Mouse (Mus musculus): Measurements from ENCODE around the gene Gtf2a1l.
A peak's percentile ranks its signal among the peaks of the same experiment; 100 is the strongest.

Gtf2a1l gene

DNA sequence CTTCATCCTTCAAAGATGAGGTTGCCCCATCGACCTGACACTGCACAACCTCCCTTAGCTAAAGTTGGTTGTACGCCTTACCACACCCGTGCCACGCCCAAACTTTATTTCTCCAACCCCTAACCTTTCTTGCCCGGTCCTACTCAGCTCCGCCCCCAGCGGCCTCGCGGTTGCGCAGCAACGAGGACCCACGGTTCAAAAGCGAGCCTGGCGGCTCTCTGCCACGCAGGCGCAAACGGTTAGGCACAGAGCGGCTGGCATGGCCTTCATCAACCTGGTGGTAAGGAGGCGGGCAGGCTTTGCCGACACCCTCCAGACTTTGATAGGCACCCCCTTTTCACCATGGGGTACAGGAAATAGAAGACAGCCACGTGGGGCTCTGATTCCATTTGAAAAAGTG lies at the start of gene Gtf2a1l:
TSS of gene Gtf2a1l (plus strand) at position 209 of the 400 bp plus-strand sequence.
- DNase-seq (ENCODE audit: low read depth, low spot score) = peak; percentile 61

DNA sequence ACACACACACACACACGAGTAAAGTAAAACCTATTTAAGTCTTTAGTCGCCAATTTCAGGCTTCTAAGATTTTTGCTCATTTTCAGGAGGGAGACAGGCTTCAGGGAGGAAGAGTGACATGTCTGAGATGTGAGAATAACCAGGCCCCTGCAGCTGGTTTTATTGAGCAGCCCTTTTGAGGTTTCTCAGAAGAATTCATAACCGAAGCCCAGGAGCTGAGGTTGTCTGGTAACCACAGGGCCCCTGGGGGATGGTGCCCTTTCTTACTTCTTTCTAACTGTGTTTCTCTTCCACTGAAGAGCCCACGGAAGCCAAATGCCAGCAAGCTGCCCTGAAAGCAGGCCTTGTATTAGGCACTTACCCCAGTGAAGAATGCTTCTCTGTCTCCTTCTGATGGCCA lies 47.5 kb upstream of the Gtf2a1l start:
- DNase-seq (ENCODE audit: low read depth, low spot score) = no peak

DNA sequence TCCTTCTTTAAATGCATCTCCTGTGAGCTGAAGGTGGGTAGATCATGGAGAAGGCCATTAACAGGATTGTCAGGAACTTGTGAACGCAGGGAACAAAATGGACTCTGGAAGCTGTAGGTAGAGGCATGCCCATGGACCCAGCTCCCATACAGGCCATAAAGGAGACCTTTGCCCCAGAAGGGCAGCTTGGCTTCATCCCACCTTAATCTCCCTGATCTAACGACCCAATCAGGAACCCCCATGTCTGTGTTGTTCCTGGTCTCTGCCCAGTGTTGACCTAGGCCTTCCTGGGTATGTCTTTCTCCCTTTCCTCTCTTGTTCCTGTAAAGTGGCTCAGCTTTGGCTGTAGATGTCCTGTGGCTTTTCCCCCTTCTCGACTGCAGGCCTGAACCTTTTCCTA lies 47.1 kb upstream of the Gtf2a1l start:
- no peak for DNase-seq (ENCODE audit: low read depth, low spot score)

DNA sequence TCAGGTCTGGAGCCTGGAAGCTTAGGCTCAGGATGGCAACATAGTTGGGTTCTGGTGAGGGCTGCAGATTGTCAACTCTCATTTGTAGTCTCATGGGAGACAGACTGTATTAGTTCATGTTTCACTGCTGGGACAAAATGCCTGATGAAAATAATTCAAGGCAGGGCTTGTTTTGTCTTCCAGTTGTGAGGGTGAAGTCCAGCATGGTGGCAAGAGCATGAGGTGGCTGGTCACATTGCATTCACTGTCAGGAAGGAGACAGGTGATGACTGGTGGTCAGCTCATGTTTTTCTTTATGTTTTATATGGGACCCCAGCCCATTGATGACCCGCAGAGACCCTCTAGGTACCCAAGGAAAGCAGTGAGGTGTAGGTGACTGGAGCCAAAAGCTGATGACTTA lies 45.7 kb upstream of the Gtf2a1l start:
- no peak for DNase-seq (ENCODE audit: low read depth, low spot score)

DNA sequence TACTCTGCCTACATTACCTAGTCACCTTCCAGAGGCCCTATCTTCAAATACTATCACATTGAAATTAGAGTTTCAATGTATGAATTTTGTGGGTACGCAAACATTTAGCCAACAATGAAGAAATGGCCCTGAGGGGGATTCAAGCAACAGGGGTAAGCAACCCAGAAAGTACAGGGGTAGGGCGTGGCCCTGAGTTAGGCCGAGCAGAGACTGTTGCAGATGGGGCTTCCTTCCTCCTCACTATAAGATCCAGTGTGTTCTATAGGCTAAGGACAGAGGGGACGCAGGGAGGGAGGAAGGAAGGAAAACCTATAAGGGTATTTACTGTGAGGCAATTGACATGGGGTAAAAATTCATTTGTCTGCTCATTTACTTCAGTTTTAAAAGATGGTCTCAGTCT lies 44.1 kb upstream of the Gtf2a1l start:
- no peak for DNase-seq (ENCODE audit: low read depth, low spot score)

DNA sequence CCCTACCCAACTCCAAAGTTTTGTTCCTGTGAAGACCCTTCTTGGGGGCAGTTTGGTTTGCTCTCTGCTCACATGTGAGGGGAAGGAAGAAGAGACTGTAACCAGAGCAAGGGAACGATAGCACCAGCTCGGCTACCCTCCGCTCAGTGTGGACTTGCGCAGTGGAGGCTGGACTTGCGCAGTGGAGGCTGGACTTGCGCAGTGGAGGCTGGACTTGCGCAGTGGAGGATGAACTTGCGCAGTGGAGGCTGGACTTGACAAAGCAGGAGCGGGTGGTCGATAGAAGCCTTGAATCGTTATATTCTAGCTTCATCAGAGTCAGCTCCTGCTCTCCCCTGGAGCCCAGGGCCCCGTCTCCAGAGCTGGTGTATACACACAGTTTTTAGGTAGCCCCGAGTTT lies 43.1 kb upstream of the Gtf2a1l start:
- DNase-seq (ENCODE audit: low read depth, low spot score) = no peak

DNA sequence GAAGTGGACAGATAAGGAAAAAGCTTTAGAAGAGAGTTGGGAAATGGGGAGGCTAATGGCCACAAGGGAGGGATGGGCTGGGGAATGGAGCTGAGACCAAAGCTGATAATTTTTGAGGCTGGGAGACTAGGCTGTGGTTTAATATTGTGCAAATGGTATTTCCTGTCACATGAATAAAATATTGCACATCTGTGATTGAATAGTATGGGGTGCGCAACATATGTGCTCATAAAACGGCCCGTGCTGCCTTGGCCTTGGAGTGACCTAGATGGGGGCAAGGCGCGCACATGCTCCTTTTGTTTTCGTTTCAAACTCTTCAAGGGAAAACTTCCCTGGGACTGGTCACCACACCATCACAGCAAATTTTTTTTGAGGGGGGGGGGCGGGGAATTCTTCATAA lies 42.5 kb upstream of the Gtf2a1l start:
- DNase-seq (ENCODE audit: low read depth, low spot score) = no peak

DNA sequence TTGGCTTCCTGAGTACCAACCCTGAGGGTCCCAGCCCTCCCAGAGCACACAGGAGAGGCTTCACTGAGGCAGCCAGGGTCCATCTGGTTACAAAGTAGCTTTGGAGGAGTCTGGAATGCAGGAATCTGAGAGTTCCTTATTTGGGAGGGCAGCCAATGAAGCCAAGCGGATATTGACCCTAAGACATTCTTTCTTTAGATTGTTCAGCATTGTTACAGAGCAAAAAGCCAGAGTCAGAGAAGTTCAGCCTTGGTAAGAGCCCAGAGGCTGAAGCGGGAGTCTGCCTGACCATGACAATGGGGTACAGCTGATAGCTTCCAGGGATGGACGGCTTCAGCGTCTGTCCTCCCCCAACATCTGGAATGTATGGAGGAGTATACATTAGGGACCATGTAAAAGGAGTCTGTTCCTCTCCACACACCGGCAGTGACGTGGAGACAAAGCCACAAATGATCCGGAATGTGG lies 42.1 kb upstream of the Gtf2a1l start:
- no peak for DNase-seq (ENCODE audit: low read depth, low spot score)

DNA sequence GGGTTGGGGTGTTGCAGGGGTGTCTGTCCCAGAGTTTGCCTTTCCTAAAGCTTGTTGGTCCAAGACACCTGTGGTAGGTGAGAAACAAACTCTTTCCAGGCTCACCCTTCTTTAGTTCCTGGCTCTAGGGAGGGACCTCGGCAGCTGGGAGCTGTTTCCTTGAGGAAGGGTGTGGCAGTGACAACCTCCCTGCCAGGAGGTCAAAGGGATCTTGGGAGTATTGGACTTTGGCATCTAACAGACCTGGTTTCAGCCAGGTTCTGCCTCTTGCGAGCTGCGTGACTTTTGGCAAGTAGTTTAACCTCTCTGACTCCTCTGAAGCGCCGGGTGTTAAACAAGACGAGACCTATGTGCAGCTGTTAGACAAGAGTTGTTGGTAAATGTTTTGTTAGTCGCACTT lies 41.3 kb upstream of the Gtf2a1l start:
- DNase-seq (ENCODE audit: low read depth, low spot score) = no peak

DNA sequence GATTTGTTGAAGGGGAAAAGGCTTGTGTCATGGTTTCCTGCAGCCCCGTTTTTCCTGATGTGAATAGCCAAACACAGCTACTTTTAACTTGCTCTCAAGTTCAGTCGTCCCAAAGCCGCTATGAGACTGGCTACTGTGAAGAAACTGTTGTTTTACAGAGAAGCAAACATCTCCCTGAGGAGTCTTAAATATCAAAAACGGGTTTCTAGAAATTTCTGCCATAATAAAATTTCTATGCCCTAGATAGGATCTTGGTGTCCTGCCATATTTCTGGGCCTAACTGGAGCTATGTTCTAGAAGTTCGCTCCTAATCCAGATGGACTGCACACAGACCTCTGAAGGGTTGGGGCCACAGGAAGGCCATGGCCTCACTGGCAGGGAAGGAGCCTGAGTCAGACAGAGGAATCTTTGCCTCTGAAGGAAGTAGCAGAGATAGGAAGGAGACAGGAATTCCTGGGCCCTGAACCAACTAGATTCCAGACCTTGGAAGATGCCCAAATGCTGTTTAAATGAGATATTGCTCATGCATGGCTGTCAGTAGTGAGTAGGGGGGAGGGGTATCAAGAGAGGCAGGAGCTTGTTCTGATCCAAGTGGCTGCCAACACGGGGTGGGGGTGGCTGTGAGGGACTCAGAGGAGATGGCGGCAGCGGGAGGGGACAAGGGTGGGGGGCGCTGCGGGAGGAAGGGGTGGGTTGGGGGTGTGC lies 39.6 kb upstream of the Gtf2a1l start:
- no peak for DNase-seq (ENCODE audit: low read depth, low spot score)

DNA sequence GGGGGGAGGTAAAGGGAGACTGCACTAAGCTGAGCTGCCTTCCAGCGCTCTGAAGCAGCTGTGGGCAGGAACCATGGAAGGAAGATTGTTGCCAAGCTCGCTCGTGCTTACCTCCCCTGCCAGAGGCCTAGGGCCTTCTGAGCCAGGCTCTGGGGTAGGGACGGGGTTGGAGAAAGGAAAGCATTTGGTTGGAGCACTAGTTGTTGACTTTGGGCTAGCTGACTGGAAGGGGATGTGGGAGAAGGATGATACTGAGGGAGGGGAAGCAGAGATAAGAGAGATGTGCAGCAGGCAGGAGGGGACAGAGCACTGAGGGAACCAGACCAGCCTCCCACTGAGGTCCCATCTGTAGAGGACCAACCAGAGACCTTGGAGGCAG lies 39.1 kb upstream of the Gtf2a1l start:
- DNase-seq (ENCODE audit: low read depth, low spot score) = no peak

DNA sequence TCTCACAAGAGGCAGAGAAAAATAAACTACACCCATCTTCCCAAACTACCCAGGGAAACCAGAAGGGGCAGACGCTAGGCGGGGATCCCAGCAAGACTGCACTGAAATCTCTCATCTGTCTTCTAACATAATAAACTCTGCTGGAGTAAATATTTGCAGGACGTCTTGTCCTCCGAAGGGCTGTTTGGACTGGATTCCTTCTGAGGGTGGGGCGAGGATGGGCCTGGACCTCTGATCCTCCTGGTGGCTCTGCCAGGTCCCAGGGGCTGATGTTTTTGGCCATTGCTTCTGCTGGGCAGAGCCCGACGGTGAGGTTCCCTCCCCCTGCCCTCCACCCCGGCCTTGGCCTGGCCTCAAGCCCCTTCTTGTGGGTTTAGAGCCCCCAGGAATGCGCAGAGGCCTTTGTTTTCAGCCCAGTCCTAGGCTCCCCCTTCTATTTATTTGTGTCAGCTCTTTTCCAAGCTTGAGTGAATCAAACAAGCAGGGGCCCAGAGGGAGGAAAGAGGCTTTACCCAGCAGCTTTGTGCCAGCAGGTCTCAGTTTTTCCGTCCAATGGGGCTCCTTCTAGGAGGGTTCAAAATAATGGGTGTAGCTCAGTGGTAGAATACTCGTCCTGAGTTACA lies 38.4 kb upstream of the Gtf2a1l start:
- DNase-seq (ENCODE audit: low read depth, low spot score) = no peak

DNA sequence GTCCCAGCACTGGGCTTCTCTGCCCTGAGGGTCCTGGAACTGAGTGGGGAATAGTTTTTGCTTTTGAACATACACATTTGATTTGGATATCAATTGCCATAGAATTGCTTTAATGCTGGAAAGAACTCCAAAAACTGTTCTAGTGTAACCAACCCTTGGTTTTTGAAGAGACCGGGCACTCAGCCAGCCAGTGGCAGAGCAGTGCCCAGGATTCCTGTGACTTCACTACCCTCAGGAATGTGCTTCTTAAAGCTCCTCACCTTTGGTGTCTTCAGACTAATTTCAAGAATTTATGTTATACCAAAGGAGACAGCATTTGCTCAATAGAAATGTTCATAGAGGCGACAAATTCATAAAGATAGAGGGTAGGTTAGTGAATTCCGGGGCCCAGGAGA lies 37.9 kb upstream of the Gtf2a1l start:
- no peak for DNase-seq (ENCODE audit: low read depth, low spot score)

DNA sequence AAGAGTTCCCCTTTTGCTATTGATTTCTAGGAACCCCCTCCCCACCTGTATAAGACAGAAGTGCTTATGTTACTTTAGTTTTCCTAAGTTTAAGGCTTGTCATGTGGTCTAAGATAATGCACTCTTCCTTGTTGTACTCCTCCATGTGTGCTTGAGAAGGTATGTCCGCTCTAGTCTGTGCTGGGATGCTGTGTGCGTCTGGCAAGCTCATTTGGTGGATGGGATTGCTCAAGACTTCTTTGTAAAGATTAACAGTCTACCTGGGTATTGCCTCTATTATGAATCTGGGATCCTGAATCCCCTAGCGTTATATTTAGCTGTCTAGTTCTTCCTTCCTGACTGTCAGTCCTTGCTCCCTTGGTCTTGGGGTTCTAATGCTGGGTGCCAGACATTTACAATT lies 35.8 kb upstream of the Gtf2a1l start:
- DNase-seq (ENCODE audit: low read depth, low spot score) = no peak

DNA sequence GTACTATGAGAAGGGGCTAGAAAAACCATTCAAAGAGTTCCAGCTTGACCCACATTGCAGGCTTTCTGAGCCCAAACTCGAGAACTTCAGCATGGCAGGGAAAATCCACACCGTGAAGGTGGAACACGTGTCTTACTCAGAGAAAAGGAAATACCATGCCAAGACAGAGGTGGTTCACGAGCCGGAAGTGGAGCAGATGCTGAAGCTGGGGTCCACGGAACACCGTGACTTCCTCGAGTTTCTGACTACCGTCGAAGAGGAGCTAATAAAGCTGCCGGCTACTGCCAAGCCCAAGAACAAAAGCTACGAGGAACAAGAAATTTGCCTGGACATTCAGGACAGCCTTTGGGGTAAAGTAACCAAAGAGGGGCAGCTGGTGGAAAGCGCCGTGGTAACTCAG lies 32.4 kb upstream of the Gtf2a1l start:
- DNase-seq (ENCODE audit: low read depth, low spot score) = no peak

DNA sequence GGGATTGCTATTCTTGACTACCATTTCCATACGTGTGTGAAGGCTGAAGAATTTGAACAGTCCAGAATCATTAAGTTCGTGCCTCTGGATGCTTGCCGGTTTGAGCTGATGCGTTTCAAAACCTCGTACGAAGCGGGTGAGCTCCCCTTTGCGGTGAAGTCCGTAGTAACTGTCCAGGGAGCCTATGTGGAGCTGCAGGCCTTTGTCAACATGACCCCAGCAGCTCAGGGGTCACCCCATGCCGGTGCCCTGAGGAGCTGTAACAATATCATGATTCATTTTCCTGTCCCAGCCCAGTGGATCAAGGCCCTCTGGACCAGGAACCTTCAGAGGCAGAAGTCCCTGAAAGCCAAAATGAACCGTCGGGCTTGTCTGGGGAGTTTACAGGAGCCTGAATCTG lies 31.9 kb upstream of the Gtf2a1l start:
- no peak for DNase-seq (ENCODE audit: low read depth, low spot score)

DNA sequence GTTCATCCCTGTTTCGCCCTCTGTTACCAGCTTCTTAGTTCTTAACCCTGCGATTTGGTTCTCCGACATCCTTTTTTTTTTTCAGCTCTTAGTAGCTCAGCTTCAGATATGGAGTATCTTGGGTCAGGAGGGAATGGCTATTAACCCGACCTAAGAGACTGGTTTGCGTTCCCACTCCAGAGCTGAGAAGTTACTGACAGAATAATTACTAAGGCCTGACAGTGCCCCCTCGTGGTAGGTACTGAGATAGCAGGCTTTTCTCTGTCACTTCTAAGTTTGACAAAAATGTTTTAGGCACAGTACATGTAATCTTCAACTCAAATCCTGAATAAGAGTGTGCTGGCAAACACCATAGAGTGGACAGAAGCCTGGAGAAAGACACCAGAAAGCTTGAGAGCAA lies 27.4 kb upstream of the Gtf2a1l start:
- peak; percentile 55 for DNase-seq (ENCODE audit: low read depth, low spot score)

DNA sequence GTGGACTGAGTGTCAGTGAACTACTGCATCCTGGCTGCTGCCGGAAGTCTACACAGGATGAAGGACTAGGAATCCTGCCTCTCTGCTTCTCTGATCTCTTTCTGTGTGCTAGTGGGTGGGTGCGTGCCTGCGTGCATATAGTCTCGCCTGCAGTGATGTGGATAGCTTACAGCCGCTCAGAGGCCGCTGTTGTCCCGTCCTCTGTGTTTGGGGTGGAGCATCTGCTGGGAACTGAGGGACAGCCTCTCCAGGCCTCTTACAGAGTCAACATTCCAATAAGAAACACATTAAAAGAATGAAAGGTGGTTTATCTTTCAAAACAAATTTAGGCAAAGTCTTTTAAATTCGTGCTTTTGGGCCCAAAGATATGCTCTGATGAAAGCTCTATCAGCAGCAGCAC lies 26.6 kb upstream of the Gtf2a1l start:
- no peak for DNase-seq (ENCODE audit: low read depth, low spot score)

DNA sequence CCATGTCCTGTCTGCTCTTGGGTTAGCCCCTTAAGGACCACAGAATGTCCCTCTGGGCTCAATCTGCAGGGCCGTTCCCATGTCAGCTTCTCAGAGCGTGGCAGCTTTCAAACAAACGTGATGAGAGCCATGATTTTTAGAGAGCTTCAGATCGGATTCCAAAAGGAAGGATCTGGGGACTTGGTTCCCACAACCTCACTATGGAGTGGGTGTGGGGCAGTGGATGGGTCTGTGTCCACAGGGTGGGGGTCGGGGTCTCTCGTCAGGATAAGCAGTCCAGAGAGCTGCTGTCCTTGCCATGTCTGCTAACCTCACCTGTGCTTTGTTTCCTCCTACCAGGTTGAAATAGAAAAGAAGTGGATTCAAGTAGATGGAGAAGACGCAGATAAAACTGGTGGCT lies 23.6 kb upstream of the Gtf2a1l start:
- DNase-seq (ENCODE audit: low read depth, low spot score) = no peak

DNA sequence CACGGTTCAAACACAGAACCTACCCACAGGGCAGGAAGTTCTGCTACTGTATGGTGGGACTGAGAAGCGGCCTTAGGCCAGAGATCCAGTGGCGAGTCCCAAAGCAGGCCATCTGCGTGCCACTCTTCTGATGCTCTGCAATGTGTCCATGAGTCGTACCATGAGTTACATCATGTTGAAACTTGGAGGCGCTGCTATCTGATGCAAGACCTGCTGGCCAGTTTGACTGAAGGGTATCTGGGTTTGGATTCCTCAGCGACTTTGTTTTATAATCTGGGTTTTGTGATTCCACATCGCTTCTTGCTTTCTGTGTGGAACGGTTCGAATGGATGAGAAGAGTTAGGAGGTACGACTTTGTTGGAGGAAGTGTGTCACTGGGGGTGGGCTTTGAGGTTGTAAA lies 23.2 kb upstream of the Gtf2a1l start:
- DNase-seq (ENCODE audit: low read depth, low spot score) = no peak

DNA sequence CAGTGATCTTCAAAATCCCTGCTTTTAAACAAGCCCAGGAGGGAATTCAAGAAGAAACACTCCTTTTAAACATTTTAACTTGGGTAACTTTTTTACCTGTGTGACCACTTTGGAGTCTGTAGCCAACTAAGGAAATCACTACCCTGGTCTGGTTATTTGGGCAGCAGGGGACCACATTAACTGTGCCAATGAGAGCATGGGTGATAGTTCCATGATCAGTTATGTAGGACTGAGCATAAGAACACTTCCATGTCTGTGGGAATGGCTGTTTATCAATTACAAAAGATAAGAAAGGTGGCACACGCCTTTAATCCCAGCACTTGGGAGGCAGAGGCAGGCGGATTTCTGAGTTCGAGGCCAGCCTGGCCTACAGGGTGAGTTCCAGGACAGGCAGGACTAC lies 21.3 kb upstream of the Gtf2a1l start:
- DNase-seq (ENCODE audit: low read depth, low spot score) = no peak

DNA sequence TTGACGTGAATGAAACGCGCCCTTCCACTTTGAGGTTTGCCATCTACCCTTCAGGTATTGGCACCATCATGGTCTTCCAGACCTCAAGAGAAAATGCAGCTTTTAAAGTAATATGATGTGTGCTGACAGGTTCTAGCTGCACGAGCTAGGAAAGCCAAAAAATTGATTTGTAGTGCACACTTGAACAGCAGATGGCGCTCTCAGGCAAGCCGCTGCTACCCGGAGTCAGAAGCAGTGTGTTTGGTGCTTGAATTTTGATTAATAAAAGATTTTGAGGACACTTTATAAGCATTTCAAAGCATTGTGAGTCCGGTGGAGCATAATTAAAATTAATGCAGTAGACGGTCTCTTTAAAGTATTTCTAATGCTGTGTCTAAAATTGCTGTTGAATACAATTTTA lies 16.4 kb upstream of the Gtf2a1l start:
- DNase-seq (ENCODE audit: low read depth, low spot score) = peak; percentile 58

DNA sequence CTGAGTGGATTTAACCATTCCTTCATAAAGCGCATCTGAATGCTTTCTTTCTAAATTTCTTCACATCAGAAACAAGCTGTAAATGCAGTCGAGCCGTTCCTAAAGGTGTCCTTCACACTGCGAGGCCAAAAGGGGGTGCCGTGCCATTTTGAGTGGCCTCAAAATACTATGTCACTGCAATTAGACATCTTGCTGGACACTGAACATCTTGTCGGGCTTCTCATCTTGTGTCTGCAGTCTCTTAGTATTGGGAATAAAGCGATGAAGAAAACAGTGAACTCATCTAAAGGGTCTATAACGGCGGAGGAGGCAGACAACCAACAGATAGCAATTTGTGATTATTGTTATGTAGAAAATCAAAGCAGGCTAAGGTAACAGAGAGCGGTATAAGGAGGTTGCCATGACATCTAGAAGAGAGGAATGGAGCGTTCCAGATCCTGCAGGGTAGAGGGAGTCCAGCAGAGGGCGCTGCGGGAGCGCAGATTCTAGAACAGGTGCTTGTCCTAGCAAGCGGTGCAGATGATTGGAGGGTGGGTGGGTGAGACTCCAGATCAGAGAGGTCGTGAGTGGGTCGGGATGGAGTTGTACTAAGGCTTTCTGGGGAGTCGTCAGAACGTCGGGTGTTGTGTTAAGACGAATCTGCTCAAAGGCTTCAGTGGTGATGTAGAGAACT lies 15.6 kb upstream of the Gtf2a1l start:
- DNase-seq (ENCODE audit: low read depth, low spot score) = peak; percentile 72
